Mouse (Mus musculus): ENCODE measurements around the gene Rgl3. TPM values are rescaled to one million over a fixed set of nuclear protein-coding genes. Genes with fewer than 3 reads are reported as not detected.

Gene Rgl3
- polyA plus RNA-seq, 1 experiment from 2014 or later, result 3.4 TPM

DNA sequence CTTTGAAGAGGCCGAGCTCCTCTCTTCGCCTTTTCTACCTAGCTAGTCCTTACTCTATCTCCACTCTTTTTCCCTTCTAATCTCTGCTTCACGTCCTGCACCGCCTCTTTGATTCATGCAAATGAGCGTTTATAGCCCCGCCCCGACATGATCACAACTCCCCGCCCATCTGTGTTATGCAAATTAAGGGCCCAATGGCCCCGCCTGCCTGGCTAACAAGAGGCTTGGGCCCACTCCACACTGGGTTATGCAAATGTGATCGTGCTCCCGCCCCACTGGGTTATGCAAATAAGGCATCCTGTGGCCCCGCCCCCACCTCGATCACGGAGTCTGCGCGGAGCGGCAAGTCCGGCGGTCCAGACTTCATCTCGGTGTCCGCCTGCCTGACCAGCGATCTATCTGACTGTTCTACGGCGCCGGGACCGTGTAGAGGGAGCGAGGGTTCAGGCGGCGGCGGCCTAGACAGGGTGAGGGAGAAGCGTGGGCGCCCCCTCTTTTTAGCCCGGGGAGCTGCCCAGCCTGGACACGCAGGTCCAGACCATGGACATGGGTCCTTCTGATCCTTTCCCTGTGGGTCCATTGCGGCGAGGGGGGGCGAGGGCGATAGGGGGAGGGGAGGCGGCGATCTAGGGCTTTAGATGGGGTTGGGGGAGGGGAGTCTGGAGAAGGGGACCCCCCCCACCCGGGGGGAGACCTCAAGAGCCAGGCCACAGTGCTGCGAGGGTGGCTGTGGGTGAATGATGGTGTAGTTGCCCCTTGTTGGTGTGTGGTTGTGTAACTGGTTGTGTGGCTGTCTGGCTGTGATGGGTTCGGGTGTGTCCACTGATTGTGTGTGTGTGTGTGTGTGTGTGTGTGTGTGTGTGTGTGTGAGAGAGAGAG lies 52.3 kb downstream of the Rgl3 start, which contains the start of gene Plppr2:
Gene Plppr2, plus strand, starts transcription at position 342 of the 879 bp plus-strand sequence.
- Histone ChIP-seq H3K4me3 (ENCODE audit: low read depth, low read length) (peak within 1 kb of the TSS; percentile 57), H3K27ac (ENCODE audit: low read depth, low read length) (peak within 1 kb of the TSS; percentile 31; the same call in 1 of the 2 replicates), H3K9me3 (ENCODE audit: control insufficient read depth, low read length) (no peaks in the 10 kb centered on the region), H3K4me2 (ENCODE audit: low read depth, low read length, severe bottlenecking) (peak within 1 kb of the TSS; percentile 85), H3K4me1 (replicated peaks; ENCODE audit: control insufficient read depth, insufficient read depth, low read length) (no peaks in the 10 kb centered on the region; the same call in 1 of the 2 replicates), H3K36me3 (ENCODE audit: control insufficient read depth, insufficient read depth, low read length) (no peaks in the 10 kb centered on the region), H3K27me3 (ENCODE audit: control insufficient read depth, insufficient read depth, low read length) (no peaks in the 10 kb centered on the region), H3K9ac (ENCODE audit: low read length) (peak within 1 kb of the TSS; percentile 81)
- ATAC-seq (replicated peaks; ENCODE audit: low FRiP score), result peak; percentile 95
- 3% methylated on average over 43 of the region's 43 CpGs for WGBS
- peak; percentile 98 for DNase-seq (ENCODE audit: low spot score)

GRCm38 (mm10) chr9:21935466-21936131 lies 53.6 kb downstream of the Rgl3 start:
- H3K27me3 ChIP-seq (ENCODE audit: control insufficient read depth, insufficient read depth, low read length), result no peaks in the 10 kb centered on the region
- H3K4me1 ChIP-seq (replicated peaks; ENCODE audit: control insufficient read depth, insufficient read depth, low read length), result no peaks in the 10 kb centered on the region; the same call in 1 of the 2 replicates
- H3K36me3 ChIP-seq (ENCODE audit: control insufficient read depth, insufficient read depth, low read length), result no peaks in the 10 kb centered on the region
- WGBS, result 83% methylated on average over 7 of the region's 7 CpGs
- no peaks in the 10 kb centered on the region for H3K9me3 ChIP-seq (ENCODE audit: control insufficient read depth, low read length)
- no peak overlapping the region for H3K4me2 ChIP-seq (ENCODE audit: low read depth, low read length, severe bottlenecking)
- ATAC-seq (replicated peaks; ENCODE audit: low FRiP score) (no peak), DNase-seq (ENCODE audit: low spot score) (no peak)
- H3K4me3 ChIP-seq (ENCODE audit: low read depth, low read length), result no peak overlapping the region
- no peak overlapping the region for H3K27ac ChIP-seq (ENCODE audit: low read depth, low read length)
- no peak overlapping the region for H3K9ac ChIP-seq (ENCODE audit: low read length)

DNA sequence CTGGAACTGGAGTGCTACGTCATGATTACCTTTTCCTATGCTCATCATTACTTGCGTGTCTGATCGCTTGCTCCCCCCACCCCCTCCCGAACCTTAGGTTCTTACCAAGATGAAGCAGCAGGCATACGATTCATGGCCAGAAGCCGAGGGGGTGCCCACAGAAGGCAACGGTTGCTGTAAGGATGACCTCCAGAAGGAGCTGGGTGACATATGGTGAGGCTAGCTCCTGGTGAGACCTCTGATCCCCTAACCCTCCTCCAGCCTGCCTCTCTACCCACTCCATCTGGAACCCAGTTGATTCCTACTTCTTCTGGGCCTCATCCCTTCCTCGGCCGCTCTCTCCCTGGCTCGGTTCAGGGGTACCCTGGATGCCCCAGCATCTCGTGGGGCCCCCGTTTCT lies 55.2 kb downstream of the Rgl3 start:
- Histone ChIP-seq H3K36me3 (ENCODE audit: control insufficient read depth, insufficient read depth, low read length) (no peaks in the 10 kb centered on the region), H3K4me3 (ENCODE audit: low read depth, low read length) (no peak overlapping the region), H3K27ac (ENCODE audit: low read depth, low read length) (no peak overlapping the region), H3K9ac (ENCODE audit: low read length) (no peak overlapping the region), H3K27me3 (ENCODE audit: control insufficient read depth, insufficient read depth, low read length) (no peaks in the 10 kb centered on the region), H3K4me1 (replicated peaks; ENCODE audit: control insufficient read depth, insufficient read depth, low read length) (no peaks in the 10 kb centered on the region; the same call in 1 of the 2 replicates), H3K4me2 (ENCODE audit: low read depth, low read length, severe bottlenecking) (no peak overlapping the region), H3K9me3 (ENCODE audit: control insufficient read depth, low read length) (no peaks in the 10 kb centered on the region)
- DNase-seq (ENCODE audit: low spot score) (no peak), ATAC-seq (replicated peaks; ENCODE audit: low FRiP score) (no peak)
- 92% methylated on average over 12 of the region's 12 CpGs for WGBS

- Histone ChIP-seq H3K4me2 (ENCODE audit: low read depth, low read length, severe bottlenecking) (no peak overlapping the region), H3K27ac (ENCODE audit: low read depth, low read length) (no peak overlapping the region), H3K4me3 (ENCODE audit: low read depth, low read length) (no peak overlapping the region), H3K9me3 (ENCODE audit: control insufficient read depth, low read length) (no peaks in the 10 kb centered on the region), H3K27me3 (ENCODE audit: control insufficient read depth, insufficient read depth, low read length) (no peaks in the 10 kb centered on the region), H3K36me3 (ENCODE audit: control insufficient read depth, insufficient read depth, low read length) (no peaks in the 10 kb centered on the region), H3K4me1 (replicated peaks; ENCODE audit: control insufficient read depth, insufficient read depth, low read length) (no peaks in the 10 kb centered on the region; the same call in 1 of the 2 replicates), H3K9ac (ENCODE audit: low read length) (no peak overlapping the region)
- DNase-seq (ENCODE audit: low spot score) (no peak), ATAC-seq (replicated peaks; ENCODE audit: low FRiP score) (no peak)
- 57% methylated on average over 12 of the region's 12 CpGs for WGBS
Measured at GRCm38 (mm10) chr9:21932445-21933137, 56.7 kb downstream of the Rgl3 start.

GRCm38 (mm10) chr9:21932006-21932405 lies 57.2 kb downstream of the Rgl3 start:
- H3K4me1 ChIP-seq (replicated peaks; ENCODE audit: control insufficient read depth, insufficient read depth, low read length), result no peaks in the 10 kb centered on the region
- no peak overlapping the region for H3K27ac ChIP-seq (ENCODE audit: low read depth, low read length)
- DNase-seq (ENCODE audit: low spot score) (no peak), ATAC-seq (replicated peaks; ENCODE audit: low FRiP score) (no peak)
- H3K36me3 ChIP-seq (ENCODE audit: control insufficient read depth, insufficient read depth, low read length), result no peaks in the 10 kb centered on the region
- H3K4me2 ChIP-seq (ENCODE audit: low read depth, low read length, severe bottlenecking), result no peak overlapping the region
- no peaks in the 10 kb centered on the region for H3K27me3 ChIP-seq (ENCODE audit: control insufficient read depth, insufficient read depth, low read length)
- no peak overlapping the region for H3K9ac ChIP-seq (ENCODE audit: low read length)
- WGBS, result 45% methylated on average over 2 of the region's 2 CpGs
- no peak overlapping the region for H3K4me3 ChIP-seq (ENCODE audit: low read depth, low read length)
- H3K9me3 ChIP-seq (ENCODE audit: control insufficient read depth, low read length), result no peaks in the 10 kb centered on the region

GRCm38 (mm10) chr9:21929208-21929607 lies 60.0 kb downstream of the Rgl3 start:
- no peak overlapping the region for H3K4me3 ChIP-seq (ENCODE audit: low read depth, low read length)
- DNase-seq (ENCODE audit: low spot score) (no peak), ATAC-seq (replicated peaks; ENCODE audit: low FRiP score) (no peak)
- H3K27me3 ChIP-seq (ENCODE audit: control insufficient read depth, insufficient read depth, low read length), result no peaks in the 10 kb centered on the region
- no peak overlapping the region for H3K9ac ChIP-seq (ENCODE audit: low read length)
- H3K4me1 ChIP-seq (replicated peaks; ENCODE audit: control insufficient read depth, insufficient read depth, low read length), result peaks cover 6% of the 10 kb centered on the region; the same call in 1 of the 2 replicates
- H3K9me3 ChIP-seq (ENCODE audit: control insufficient read depth, low read length), result no peaks in the 10 kb centered on the region
- no peaks in the 10 kb centered on the region for H3K36me3 ChIP-seq (ENCODE audit: control insufficient read depth, insufficient read depth, low read length)
- no peak overlapping the region for H3K27ac ChIP-seq (ENCODE audit: low read depth, low read length)
- H3K4me2 ChIP-seq (ENCODE audit: low read depth, low read length, severe bottlenecking), result no peak overlapping the region
- WGBS, result 81% methylated on average over 3 of the region's 3 CpGs

- Histone ChIP-seq H3K4me1 (replicated peaks; ENCODE audit: control insufficient read depth, insufficient read depth, low read length) (peaks cover 6% of the 10 kb centered on the region; the same call in 1 of the 2 replicates), H3K36me3 (ENCODE audit: control insufficient read depth, insufficient read depth, low read length) (no peaks in the 10 kb centered on the region), H3K27ac (ENCODE audit: low read depth, low read length) (peak within 1 kb of the TSS; percentile 53; the same call in 1 of the 2 replicates), H3K27me3 (ENCODE audit: control insufficient read depth, insufficient read depth, low read length) (no peaks in the 10 kb centered on the region), H3K9me3 (ENCODE audit: control insufficient read depth, low read length) (no peaks in the 10 kb centered on the region), H3K4me2 (ENCODE audit: low read depth, low read length, severe bottlenecking) (peak within 1 kb of the TSS; percentile 50), H3K9ac (ENCODE audit: low read length) (peak within 1 kb of the TSS; percentile 70), H3K4me3 (ENCODE audit: low read depth, low read length) (peak within 1 kb of the TSS; percentile 49)
- under 1% methylated on average over 28 of the region's 28 CpGs for WGBS
- peak; percentile 98 for ATAC-seq (replicated peaks; ENCODE audit: low FRiP score)
- DNase-seq (ENCODE audit: low spot score), result peak; percentile 94
Measured at GRCm38 (mm10) chr9:21927208-21927753, 62.0 kb downstream of the Rgl3 start, which contains the start of the genes Ccdc159 and Tmem205. Ccdc159 (plus strand) TSS chr9:21927471. Tmem205 (minus strand) TSS chr9:21927556.

DNA sequence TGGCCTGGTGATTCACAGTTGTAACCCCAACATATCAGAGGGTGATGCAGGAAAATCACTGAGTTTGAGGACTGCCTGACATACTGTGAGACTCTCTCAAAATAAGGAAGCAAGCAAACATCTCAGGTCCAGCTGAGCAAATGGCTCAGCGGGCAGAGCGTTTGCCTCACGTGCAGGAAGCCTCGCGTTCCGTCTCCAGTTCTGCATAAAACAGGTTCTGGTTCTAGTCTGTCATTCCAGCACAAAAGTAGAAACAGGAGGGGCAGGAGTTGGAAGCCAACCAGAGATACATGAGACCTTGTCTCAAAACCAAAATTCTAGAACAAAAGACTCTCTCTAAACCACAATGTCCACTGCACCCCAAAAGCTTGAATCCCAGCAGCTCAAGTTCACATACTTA lies 62.5 kb downstream of the Rgl3 start:
- peak overlapping the region; percentile 50 for H3K4me2 ChIP-seq (ENCODE audit: low read depth, low read length, severe bottlenecking)
- peak overlapping the region; percentile 70 for H3K9ac ChIP-seq (ENCODE audit: low read length)
- peak overlapping the region; percentile 49 for H3K4me3 ChIP-seq (ENCODE audit: low read depth, low read length)
- no peak for DNase-seq (ENCODE audit: low spot score)
- peaks cover 6% of the 10 kb centered on the region; the same call in 1 of the 2 replicates for H3K4me1 ChIP-seq (replicated peaks; ENCODE audit: control insufficient read depth, insufficient read depth, low read length)
- no peaks in the 10 kb centered on the region for H3K36me3 ChIP-seq (ENCODE audit: control insufficient read depth, insufficient read depth, low read length)
- ATAC-seq (replicated peaks; ENCODE audit: low FRiP score), result no peak
- H3K27ac ChIP-seq (ENCODE audit: low read depth, low read length), result no peak overlapping the region
- H3K27me3 ChIP-seq (ENCODE audit: control insufficient read depth, insufficient read depth, low read length), result no peaks in the 10 kb centered on the region
- no peaks in the 10 kb centered on the region for H3K9me3 ChIP-seq (ENCODE audit: control insufficient read depth, low read length)
- 4% methylated on average over 6 of the region's 6 CpGs for WGBS
